Mouse (Mus musculus) spleen, adult 2 months (tissue): ENCODE data around the gene AC134908.4. TPM values are rescaled to one million over a fixed set of nuclear protein-coding genes. Genes with fewer than 3 reads are reported as not detected.
A peak's percentile ranks its signal among the peaks of the same experiment; 100 is the strongest.

Experiments
- DNase-seq, 2 experiments: peaks; one replicate each; pipeline versions ENCODE4 v3.0.0 to v3.0.0-alpha.2; 2012 to 2021; ENCODE audit warnings: low spot score in 2 of 2, low read depth in 1 of 2
- H3K27ac ChIP-seq: fragments of 200-500 bp; 2 replicates; pipeline ENCODE4 v1.5.1; 2012; ENCODE audit warnings: low read length, inconsistent platforms; ENCODE audit not compliant: insufficient read depth
- H3K27me3 ChIP-seq: fragments of 200-500 bp; 2 replicates; pipeline ENCODE4 v1.6.1; 2012; ENCODE audit warnings: mild to moderate bottlenecking, moderate library complexity, low read length, inconsistent platforms; ENCODE audit not compliant: control insufficient read depth, insufficient read depth
- H3K36me3 ChIP-seq: fragments of 200-500 bp; 2 replicates; pipeline ENCODE4 v1.6.1; 2012; ENCODE audit warnings: mild to moderate bottlenecking, low read length, inconsistent platforms; ENCODE audit not compliant: control insufficient read depth, insufficient read depth
- H3K4me1 ChIP-seq: fragments of 200-500 bp; 2 replicates; pipeline ENCODE4 v1.6.1; 2011; ENCODE audit warnings: inconsistent platforms; ENCODE audit not compliant: control insufficient read depth, insufficient read depth, insufficient read length
- H3K4me3 ChIP-seq: fragments of 200-500 bp; 2 replicates; pipeline ENCODE4 v1.5.1; 2011; ENCODE audit warnings: mild to moderate bottlenecking, inconsistent platforms; ENCODE audit not compliant: insufficient read depth, insufficient read length; ENCODE audit errors: extremely low read depth
- CTCF ChIP-seq: fragments of 200-500 bp; IDR thresholded peaks from 2 replicates; pipeline ENCODE4 v1.5.1; 2011; ENCODE audit warnings: mild to moderate bottlenecking, inconsistent platforms; ENCODE audit not compliant: insufficient read depth, insufficient read length, insufficient replicate concordance; ENCODE audit errors: extremely low read depth
- POLR2A ChIP-seq: fragments of 200-500 bp; IDR thresholded peaks from 2 replicates; pipeline ENCODE4 v1.6.1; 2011; ENCODE audit warnings: low read depth, low read length, inconsistent platforms
- WGBS: fragments of 180-500 bp; shearing (Covaris S2); methylation state at CpG from one replicate; pipeline ENCODE4 v1.1.7; 2018; 5-methylcytosine and 5-hydroxymethylcytosine counted together
- polyA plus RNA-seq: library from polyadenylated mRNA; depleted of rRNA; stranded (reverse); fragments of >200 nt; gene quantifications from 2 replicates; pipeline ENCODE4 v1.2.3, GENCODE M21; 2012

Gene AC134908.4
- polyA plus RNA-seq, 1 experiment = 1.1 TPM

DNA sequence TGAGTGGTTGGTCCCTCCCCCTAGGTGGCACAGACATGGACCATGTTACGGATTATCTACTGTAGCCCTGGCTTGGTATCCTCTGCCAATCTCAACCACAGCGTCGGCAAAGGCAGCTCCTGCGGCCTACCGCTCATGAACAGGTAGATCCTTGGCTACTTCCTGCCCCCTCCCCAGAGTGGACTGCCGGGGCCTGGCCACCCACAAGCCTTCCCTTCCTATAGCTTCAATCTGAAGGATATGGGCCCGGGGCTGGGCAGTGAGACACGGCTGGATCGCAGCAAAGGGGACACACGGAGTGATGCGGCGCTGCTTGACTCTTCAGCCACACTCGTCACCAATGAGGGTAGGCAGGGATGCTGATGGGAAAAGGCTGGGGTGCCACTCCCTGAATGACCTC, 31.6 kb upstream of the AC134908.4 start:
- TF ChIP-seq POLR2A = no peak
- TF ChIP-seq CTCF = no peak
- no peak for DNase-seq
- 96% methylated on average over 13 of the region's 13 CpGs for WGBS
- H3K27me3 ChIP-seq = no peaks in the 10 kb centered on the region
- no peak overlapping the region for H3K4me3 ChIP-seq
- H3K36me3 ChIP-seq = peaks cover 16% of the 10 kb centered on the region
- peaks cover 28% of the 10 kb centered on the region for H3K4me1 ChIP-seq
- no peak overlapping the region for H3K27ac ChIP-seq

GRCm38 (mm10) chr17:25825984-25826570, 30.6 kb upstream of the AC134908.4 start:
- DNase-seq = no peak
- peaks cover 11% of the 10 kb centered on the region for H3K36me3 ChIP-seq
- H3K4me1 ChIP-seq = peaks cover 21% of the 10 kb centered on the region
- H3K4me3 ChIP-seq = no peak overlapping the region
- no peaks in the 10 kb centered on the region for H3K27me3 ChIP-seq
- no peak for TF ChIP-seq POLR2A
- TF ChIP-seq CTCF = no peak
- WGBS = 96% methylated on average over 27 of the region's 27 CpGs
- no peak overlapping the region for H3K27ac ChIP-seq

DNA sequence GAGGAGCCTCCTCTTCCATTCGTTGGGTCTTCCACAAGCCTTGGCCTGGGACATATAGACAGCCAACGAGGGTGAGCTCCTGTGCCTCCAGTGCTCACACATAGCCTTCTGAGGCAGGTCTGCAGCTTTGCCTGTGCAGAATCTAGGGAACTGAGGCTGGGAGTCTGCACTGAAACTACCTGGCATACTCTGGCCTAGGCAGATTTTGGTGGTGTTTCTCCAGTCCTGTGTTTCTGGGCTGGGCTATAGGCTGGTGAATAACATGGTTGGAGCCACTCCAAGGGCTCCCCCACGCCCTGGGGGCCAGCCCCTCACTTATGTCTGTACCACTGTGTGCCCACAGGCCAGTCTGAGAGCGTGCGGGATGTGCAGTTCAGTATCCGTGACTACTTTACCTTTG, 29.9 kb upstream of the AC134908.4 start:
- Histone ChIP-seq H3K27ac (no peak overlapping the region), H3K4me3 (no peak overlapping the region), H3K27me3 (no peaks in the 10 kb centered on the region; the same call in 1 of the 2 replicates), H3K36me3 (peaks cover 4% of the 10 kb centered on the region; the same call in 1 of the 2 replicates), H3K4me1 (peaks cover 21% of the 10 kb centered on the region)
- TF ChIP-seq POLR2A (no peak), CTCF (no peak)
- WGBS = 90% methylated on average over 6 of the region's 6 CpGs
- no peak for DNase-seq

DNA sequence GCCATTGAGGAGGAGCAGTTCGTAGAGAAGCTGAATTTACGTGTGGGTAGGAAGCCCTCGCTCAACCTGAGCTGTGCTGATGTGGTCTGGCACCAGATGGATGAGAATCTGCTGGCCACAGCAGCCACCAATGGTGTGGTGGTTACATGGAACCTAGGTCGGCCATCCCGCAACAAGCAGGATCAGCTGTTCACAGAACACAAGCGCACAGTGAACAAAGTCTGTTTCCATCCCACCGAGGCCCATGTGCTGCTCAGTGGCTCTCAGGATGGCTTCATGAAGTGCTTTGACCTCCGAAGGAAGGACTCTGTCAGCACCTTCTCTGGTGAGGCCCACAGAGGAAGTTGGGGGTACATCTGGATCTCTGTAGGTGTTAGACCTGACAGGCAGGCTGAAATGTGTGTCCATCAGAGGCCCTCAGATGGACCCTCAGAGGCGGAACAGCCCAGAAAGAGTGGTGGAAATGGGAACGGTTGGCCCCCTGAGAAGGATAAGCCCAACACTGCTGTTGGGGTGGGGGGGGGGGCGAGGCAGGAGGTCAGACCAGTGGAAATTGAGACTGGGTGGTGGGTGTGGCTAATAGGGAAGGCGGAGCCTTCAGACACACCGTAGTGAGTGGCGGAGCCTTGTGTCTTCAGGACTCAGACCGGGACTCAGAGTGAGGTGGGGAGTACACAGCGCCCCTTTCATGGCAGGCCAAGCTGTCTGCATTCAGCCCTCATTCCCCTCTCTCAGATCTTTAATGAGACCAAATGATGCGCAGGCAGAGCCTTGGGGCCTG, 29.1 kb upstream of the AC134908.4 start:
- TF ChIP-seq POLR2A (no peak), CTCF (no peak)
- DNase-seq = no peak
- H3K27ac ChIP-seq = no peak overlapping the region
- peaks cover 20% of the 10 kb centered on the region for H3K4me1 ChIP-seq
- H3K27me3 ChIP-seq = no peaks in the 10 kb centered on the region; the same call in 1 of the 2 replicates
- WGBS = 79% methylated on average over 17 of the region's 17 CpGs
- peaks cover 4% of the 10 kb centered on the region; the same call in 1 of the 2 replicates for H3K36me3 ChIP-seq
- H3K4me3 ChIP-seq = no peak overlapping the region

DNA sequence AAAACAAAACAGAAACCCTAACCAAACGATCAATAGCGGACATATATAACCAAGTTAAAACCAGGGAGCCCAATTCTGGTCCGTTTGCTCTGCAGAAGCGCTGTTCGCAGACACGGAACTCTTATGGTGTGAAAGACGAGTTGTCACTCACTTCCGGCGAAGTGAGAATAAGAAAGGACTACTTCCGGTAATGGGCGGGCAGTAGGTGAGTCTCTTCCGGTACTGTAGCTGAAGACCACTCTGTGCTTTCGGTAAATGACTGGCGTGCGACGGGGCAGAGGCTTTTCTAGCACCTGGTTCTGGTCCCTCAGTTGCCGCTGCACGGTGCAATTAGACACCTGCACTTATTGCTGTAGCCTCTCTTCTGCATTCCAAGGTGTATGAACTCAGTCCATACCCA, 28.0 kb upstream of the AC134908.4 start, which contains the start of gene Wdr24:
Gene Wdr24, plus strand, starts transcription at position 176 of the 400 bp plus-strand sequence.
- Histone ChIP-seq H3K27ac (peak within 1 kb of the TSS; percentile 50), H3K4me1 (peaks cover 14% of the 10 kb centered on the region), H3K27me3 (peaks cover 3% of the 10 kb centered on the region), H3K4me3 (peak within 1 kb of the TSS; percentile 85), H3K36me3 (peaks cover 4% of the 10 kb centered on the region; the same call in 1 of the 2 replicates)
- no peak for TF ChIP-seq CTCF
- peak; percentile 60; the same call in 1 of the 2 replicates for TF ChIP-seq POLR2A
- WGBS = under 1% methylated on average over 18 of the region's 18 CpGs
- peak; percentile 69 to 86 for DNase-seq

- 11% methylated on average over 46 of the region's 46 CpGs for WGBS
- Histone ChIP-seq H3K36me3 (no peaks in the 10 kb centered on the region), H3K4me1 (peaks cover 5% of the 10 kb centered on the region), H3K27me3 (peaks cover 3% of the 10 kb centered on the region), H3K27ac (no peak overlapping the region), H3K4me3 (no peak overlapping the region)
- TF ChIP-seq CTCF (no peak), POLR2A (no peak)
- no peak for DNase-seq
These were observed 23.7 kb upstream of the AC134908.4 start for GRCm38 (mm10) chr17:25818851-25819780.
